Mouse (Mus musculus) kidney, adult 2 months (tissue): Measurements from ENCODE around the gene Prnd.

Experiments used
- CTCF ChIP-seq: fragments of 200-500 bp; conservative IDR thresholded peaks from 2 replicates; pipeline ENCODE4 v1.5.1; 2011; ENCODE audit warnings: low read depth, mild to moderate bottlenecking, control low read depth, low read length, moderate library complexity, mixed read lengths; ENCODE audit not compliant: insufficient read depth, insufficient read length
- POLR2A ChIP-seq: fragments of 200-500 bp; IDR thresholded peaks from one replicate; pipeline ENCODE4 v1.6.1; 2011; ENCODE audit warnings: low read depth, low read length, control low read depth

GRCm38 (mm10) chr2:131954835-131955234 lies 4.2 kb downstream of the Prnd start:
- TF ChIP-seq POLR2A (no peak), CTCF (no peak)
